Mouse (Mus musculus): Measurements from ENCODE around the gene Tent4a. TPM values are rescaled to one million over a fixed set of nuclear protein-coding genes. Genes with fewer than 3 reads are reported as not detected.

Tent4a gene
- polyA plus RNA-seq, 1 experiment from 2014 or later, result 5.8 TPM

DNA sequence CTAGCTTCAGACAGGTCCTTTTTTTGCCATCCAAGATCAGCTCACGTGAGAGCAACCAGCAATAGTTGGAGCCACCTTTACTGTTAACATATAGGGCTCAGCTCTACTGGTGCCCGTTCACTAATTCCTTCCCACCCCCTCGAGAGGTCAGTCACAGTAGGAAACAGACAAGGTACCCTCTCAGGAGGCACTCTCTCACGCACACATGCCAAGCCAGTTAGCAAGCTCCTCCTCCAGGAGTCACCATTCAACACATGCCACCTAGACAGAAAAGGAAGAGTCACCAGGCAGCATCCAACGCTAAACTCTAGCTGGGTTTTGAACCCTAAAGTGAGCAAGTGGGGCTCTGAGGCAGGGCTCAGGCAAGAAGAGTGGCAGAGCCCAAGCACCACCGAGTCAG lies 3.0 kb downstream of the Tent4a start:
- Histone ChIP-seq H3K4me1 (replicated peaks) (peaks cover 74% of the 10 kb centered on the region), H3K9ac (replicated peaks) (peak overlapping the region; percentile 95), H3K27ac (no peak overlapping the region), H3K9me3 (no peaks in the 10 kb centered on the region), H3K27me3 (no peaks in the 10 kb centered on the region), H3K4me3 (replicated peaks) (peak overlapping the region; percentile 96), H3K4me2 (replicated peaks) (peak overlapping the region; percentile 93), H3K36me3 (peaks cover 5% of the 10 kb centered on the region; the same call in 1 of the 2 replicates)
- ATAC-seq, result no peak
- 54% methylated on average over 6 of the region's 6 CpGs for WGBS

DNA sequence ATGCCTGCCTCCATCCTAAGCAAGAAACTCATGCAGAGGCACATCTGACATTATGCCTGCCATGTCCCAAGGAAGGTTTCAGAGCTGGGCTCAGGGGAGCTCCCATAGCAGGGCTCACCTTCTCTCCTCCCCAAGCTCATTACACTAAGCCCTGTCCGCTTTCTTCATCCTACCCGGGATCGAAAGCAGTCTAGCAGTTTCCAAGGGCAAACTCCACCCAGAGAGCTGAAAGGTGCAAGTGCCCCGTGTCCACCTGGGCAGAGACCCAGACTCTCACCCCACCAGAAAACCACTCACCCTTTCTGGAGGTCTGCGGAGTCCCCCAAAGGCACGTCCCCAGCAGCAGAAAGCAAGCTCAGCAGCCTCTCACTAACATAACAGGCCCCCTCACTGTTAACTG lies 3.5 kb downstream of the Tent4a start:
- Histone ChIP-seq H3K9me3 (no peaks in the 10 kb centered on the region), H3K36me3 (peaks cover 5% of the 10 kb centered on the region; the same call in 1 of the 2 replicates), H3K9ac (replicated peaks) (peak overlapping the region; percentile 95), H3K4me3 (replicated peaks) (peak overlapping the region; percentile 96), H3K4me1 (replicated peaks) (peaks cover 75% of the 10 kb centered on the region), H3K27me3 (no peaks in the 10 kb centered on the region), H3K27ac (no peak overlapping the region), H3K4me2 (replicated peaks) (peak overlapping the region; percentile 93)
- ATAC-seq, result no peak
- WGBS, result 75% methylated on average over 6 of the region's 6 CpGs

DNA sequence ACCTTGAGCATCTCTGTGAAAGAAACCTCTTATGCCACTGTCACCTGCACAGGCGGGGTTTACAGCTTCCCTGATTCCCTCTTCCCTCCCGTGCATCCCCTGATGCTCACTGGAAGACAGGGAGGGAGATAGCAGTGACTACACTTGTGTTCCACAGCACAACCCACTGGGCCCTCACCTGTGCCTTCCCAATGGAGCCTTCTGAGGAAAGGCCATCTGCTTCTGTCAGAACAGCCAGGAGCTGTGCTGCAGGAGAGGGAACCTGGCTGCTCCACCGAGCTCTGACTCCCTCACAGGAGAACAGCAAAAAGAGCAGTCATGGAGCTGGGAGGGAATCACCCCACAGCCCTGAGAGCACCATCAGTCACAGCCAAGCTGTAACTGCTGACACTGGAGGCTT lies 4.3 kb downstream of the Tent4a start:
- H3K9me3 ChIP-seq, result no peaks in the 10 kb centered on the region
- ATAC-seq, result no peak
- H3K4me3 ChIP-seq (replicated peaks), result no peak overlapping the region
- H3K4me2 ChIP-seq (replicated peaks), result peak overlapping the region; percentile 93
- H3K27ac ChIP-seq, result no peak overlapping the region
- H3K27me3 ChIP-seq, result no peaks in the 10 kb centered on the region
- H3K4me1 ChIP-seq (replicated peaks), result peaks cover 75% of the 10 kb centered on the region
- H3K9ac ChIP-seq (replicated peaks), result 0 out of 2 replicates have a peak overlapping the region, but pooled peaks have one; percentile 95
- peaks cover 5% of the 10 kb centered on the region; the same call in 1 of the 2 replicates for H3K36me3 ChIP-seq
- WGBS, result 78% methylated on average over 3 of the region's 3 CpGs

DNA sequence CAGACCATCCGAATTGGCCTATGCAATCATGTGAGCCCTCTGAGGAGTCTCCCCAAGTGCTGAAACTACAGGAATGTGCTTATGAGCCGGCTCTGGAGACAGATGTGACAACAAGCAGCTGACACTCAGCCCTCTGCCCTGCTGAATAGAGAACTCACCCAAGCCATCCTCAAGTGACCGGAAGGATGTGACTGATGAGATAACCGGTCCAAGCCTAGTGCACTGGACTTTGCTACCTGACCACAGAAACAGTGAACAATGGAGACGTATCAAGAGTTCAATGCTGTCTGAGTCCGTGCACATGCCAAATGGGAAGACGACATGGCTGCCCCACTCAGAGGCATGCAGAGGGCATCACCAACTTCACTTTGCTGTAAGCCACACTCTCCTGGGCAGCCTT lies 5.9 kb downstream of the Tent4a start:
- no peaks in the 10 kb centered on the region for H3K27me3 ChIP-seq
- no peak overlapping the region for H3K9ac ChIP-seq (replicated peaks)
- 85% methylated on average over 7 of the region's 7 CpGs for WGBS
- no peak overlapping the region for H3K27ac ChIP-seq
- H3K36me3 ChIP-seq, result peaks cover 5% of the 10 kb centered on the region; the same call in 1 of the 2 replicates
- H3K4me3 ChIP-seq (replicated peaks), result no peak overlapping the region
- peaks cover 90% of the 10 kb centered on the region for H3K4me1 ChIP-seq (replicated peaks)
- no peaks in the 10 kb centered on the region for H3K9me3 ChIP-seq
- H3K4me2 ChIP-seq (replicated peaks), result no peak overlapping the region
- no peak for ATAC-seq

DNA sequence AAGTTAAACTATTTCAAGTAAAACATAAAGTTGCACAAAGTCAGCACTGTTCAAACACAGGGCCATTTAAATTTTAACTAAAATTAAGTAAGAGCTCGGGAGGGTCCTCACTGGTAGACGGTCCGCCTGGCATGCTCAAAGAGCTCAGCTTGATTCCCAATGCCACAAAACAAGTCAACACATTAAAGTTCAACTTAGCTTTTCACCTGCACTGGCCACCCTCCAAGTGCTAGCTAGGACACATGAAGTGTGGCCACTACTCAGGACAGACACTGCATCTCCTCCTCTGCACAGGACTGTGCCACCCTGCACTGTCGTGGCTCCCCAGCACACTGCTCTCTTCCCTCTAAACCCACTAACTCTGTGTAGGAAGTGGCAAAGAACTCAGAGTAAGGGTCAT lies 8.6 kb downstream of the Tent4a start:
- ATAC-seq, result no peak; the same call in 1 of the 2 replicates
- Histone ChIP-seq H3K27me3 (no peaks in the 10 kb centered on the region), H3K4me2 (replicated peaks) (no peak overlapping the region), H3K4me1 (replicated peaks) (peaks cover 93% of the 10 kb centered on the region), H3K27ac (no peak overlapping the region), H3K36me3 (peaks cover 5% of the 10 kb centered on the region; the same call in 1 of the 2 replicates), H3K9me3 (no peaks in the 10 kb centered on the region), H3K4me3 (replicated peaks) (no peak overlapping the region), H3K9ac (replicated peaks) (no peak overlapping the region)
- WGBS, result 58% methylated on average over 4 of the region's 4 CpGs

DNA sequence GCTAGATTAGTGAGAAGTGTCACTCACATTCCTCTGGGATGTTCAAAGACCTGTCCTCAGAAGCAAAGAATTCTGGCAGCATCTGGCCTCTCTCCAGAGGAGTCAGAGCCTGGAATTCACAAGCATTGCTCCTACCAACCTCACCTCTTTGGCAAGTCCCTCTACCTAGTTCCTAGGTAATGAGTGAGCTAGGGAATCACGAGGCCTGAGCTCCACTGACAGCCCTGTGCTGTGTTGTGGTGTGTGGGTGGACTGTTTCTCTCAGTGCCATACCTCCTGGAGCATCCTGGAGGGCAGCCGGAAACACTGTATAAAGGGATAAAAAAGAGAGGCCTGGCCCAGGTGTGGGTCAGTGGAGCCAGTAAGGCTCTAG lies 10.3 kb downstream of the Tent4a start:
- H3K36me3 ChIP-seq, result no peaks in the 10 kb centered on the region
- H3K9me3 ChIP-seq, result no peaks in the 10 kb centered on the region
- WGBS, result 82% methylated on average over 2 of the region's 2 CpGs
- no peak overlapping the region for H3K4me2 ChIP-seq (replicated peaks)
- H3K4me1 ChIP-seq (replicated peaks), result peaks cover 89% of the 10 kb centered on the region
- no peak overlapping the region for H3K27ac ChIP-seq
- 0 out of 2 replicates have a peak overlapping the region, but pooled peaks have one; percentile 3 for H3K9ac ChIP-seq (replicated peaks)
- ATAC-seq, result no peak
- H3K4me3 ChIP-seq (replicated peaks), result no peak overlapping the region
- no peaks in the 10 kb centered on the region for H3K27me3 ChIP-seq

DNA sequence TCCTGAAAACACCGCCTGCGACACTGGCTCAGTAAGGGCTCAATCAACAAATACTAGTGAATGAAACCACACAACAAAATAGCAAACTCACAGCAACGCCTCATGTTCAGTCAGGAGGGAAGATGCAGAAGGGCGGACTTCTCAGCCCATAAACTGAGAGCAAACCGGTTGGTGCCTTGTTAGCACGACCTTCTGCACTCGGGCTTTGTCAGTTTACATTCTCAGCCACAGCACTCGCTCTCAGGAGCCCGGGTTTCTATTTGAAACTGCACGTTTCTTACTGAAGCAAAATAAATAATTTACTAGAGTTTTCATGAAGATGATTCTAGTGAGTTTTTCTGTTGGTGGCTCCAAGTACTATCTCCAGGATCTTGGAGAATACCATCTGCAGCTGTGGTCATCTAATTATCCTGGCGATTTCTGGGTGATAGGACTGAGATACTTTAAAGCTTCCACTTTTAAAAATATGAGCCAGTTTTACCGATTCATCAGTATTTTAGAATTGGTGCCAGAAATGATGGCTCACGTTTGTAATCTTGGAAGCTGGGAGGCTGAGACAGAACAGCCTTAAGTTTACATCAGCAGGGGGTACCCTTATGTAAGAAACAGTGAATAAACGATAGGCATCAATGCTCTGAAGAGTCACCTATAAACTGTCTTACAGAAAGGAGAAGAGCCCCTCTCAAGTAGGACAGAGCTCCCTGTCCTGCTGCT lies 10.8 kb downstream of the Tent4a start:
- WGBS, result 70% methylated on average over 14 of the region's 14 CpGs
- Histone ChIP-seq H3K27ac (no peak overlapping the region; the same call in 1 of the 2 replicates), H3K4me1 (replicated peaks) (peaks cover 84% of the 10 kb centered on the region), H3K4me3 (replicated peaks) (no peak overlapping the region), H3K36me3 (no peaks in the 10 kb centered on the region), H3K27me3 (no peaks in the 10 kb centered on the region), H3K4me2 (replicated peaks) (no peak overlapping the region), H3K9ac (replicated peaks) (0 out of 2 replicates have a peak overlapping the region, but pooled peaks have one; percentile 28), H3K9me3 (no peaks in the 10 kb centered on the region)
- ATAC-seq, result no peak

DNA sequence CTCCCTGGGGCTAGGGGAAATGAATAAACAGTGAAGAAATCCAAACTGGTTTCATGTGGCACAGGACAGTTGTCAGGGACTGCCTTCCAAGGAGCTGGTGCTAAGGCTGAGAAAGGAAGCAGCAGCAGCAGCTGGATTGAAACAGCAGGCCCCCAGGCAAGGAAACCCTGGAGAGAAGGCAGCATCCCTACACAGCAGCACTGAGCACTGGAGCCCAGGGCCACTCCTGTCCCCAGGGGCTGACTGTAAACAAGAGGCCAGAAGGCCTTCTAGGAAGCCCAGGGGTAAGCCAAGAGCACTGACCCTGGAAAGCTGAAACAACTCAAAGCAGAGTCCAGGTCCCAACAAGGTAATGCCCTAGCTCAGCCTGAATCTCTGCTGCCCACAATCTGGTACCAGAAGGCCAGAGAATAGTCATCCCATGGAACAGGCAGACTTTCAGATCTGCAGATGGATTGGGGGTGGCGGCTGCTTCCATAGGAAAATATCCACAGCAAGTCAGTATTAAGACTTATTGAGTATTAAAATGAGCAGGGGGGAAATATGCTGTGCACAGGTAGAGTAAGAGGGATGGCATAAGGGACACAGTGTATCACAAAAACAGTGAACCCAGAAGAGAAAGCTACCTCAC lies 12.1 kb downstream of the Tent4a start:
- no peaks in the 10 kb centered on the region for H3K36me3 ChIP-seq
- no peak overlapping the region for H3K27ac ChIP-seq
- no peak for ATAC-seq
- peak overlapping the region; percentile 20; the same call in 1 of the 2 replicates for H3K9ac ChIP-seq (replicated peaks)
- no peaks in the 10 kb centered on the region for H3K9me3 ChIP-seq
- WGBS, result 91% methylated on average over 1 of the region's 1 CpGs
- H3K4me3 ChIP-seq (replicated peaks), result no peak overlapping the region
- no peak overlapping the region for H3K4me2 ChIP-seq (replicated peaks)
- peaks cover 80% of the 10 kb centered on the region for H3K4me1 ChIP-seq (replicated peaks)
- H3K27me3 ChIP-seq, result no peaks in the 10 kb centered on the region

DNA sequence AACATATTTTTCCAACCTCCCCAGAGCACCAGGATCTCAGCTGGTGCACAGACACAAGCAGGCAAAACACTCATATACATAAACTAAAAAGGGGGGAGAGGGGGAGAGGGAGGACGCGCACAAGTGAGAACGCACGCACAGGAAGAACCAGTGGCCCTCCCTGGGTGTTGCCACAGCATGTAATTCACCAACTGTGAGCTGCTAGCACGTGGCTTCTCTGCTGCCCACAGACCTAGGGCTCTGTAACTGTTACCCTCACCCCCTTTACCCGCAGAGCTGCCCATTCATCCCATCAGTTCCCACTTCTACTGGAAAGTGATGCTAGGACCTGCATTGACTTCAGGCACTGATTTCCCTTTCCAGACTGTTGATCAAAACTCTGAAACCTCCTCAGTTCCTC lies 15.3 kb downstream of the Tent4a start:
- H3K4me3 ChIP-seq (replicated peaks), result no peak overlapping the region
- H3K4me1 ChIP-seq (replicated peaks), result peaks cover 50% of the 10 kb centered on the region
- no peak overlapping the region for H3K9ac ChIP-seq (replicated peaks)
- no peaks in the 10 kb centered on the region for H3K9me3 ChIP-seq
- H3K4me2 ChIP-seq (replicated peaks), result no peak overlapping the region
- WGBS, result 78% methylated on average over 6 of the region's 6 CpGs
- no peaks in the 10 kb centered on the region for H3K36me3 ChIP-seq
- H3K27ac ChIP-seq, result no peak overlapping the region
- ATAC-seq, result 0 out of 2 replicates have a peak, but pooled peaks have one; percentile 15
- H3K27me3 ChIP-seq, result no peaks in the 10 kb centered on the region

DNA sequence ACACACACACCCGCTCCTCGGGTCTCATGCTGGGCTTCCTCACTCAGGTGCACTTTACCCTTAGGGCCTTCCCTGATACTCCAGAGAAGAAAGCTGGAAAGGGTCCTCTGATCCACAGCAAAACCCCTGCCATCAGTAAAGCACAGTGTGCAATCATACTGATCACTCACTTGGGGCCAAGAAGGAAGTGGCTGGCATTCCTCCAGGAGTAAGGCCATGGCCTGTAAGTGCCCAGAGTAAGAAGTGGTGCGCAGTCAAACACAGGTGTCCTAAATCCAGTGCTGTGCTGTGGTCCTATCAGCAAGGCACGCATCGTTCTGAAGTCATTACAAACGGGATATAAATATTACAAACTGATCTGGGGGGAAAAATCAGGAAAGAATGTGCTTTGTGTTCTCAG lies 17.0 kb downstream of the Tent4a start:
- 97% methylated on average over 6 of the region's 6 CpGs for WGBS
- H3K27ac ChIP-seq, result no peak overlapping the region
- H3K9ac ChIP-seq (replicated peaks), result no peak overlapping the region
- H3K27me3 ChIP-seq, result no peaks in the 10 kb centered on the region
- peaks cover 33% of the 10 kb centered on the region for H3K4me1 ChIP-seq (replicated peaks)
- no peak overlapping the region for H3K4me3 ChIP-seq (replicated peaks)
- ATAC-seq, result no peak
- H3K4me2 ChIP-seq (replicated peaks), result no peak overlapping the region
- peaks cover 8% of the 10 kb centered on the region for H3K36me3 ChIP-seq
- no peaks in the 10 kb centered on the region for H3K9me3 ChIP-seq

DNA sequence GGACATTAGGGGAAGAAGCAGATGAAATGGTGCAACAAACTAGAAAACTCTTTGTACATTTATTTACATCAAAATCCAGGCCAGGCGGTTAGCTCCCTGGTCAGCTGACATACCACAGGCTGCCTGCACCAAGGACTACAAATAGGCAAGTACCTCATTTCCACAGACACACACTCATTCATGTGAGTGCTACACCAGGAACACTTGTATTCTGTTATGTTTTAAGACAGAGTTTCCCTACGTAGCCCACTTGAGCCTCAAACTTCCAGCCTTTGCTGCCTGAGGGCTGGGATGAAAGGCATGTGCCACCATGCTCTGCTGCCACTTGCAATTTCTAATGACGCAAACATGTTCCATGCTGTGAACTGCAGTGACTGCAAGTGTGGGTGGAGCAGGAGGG lies 19.3 kb downstream of the Tent4a start:
- Histone ChIP-seq H3K4me2 (replicated peaks) (no peak overlapping the region), H3K27ac (no peak overlapping the region), H3K9ac (replicated peaks) (no peak overlapping the region), H3K27me3 (no peaks in the 10 kb centered on the region), H3K4me3 (replicated peaks) (no peak overlapping the region), H3K9me3 (no peaks in the 10 kb centered on the region), H3K36me3 (peaks cover 27% of the 10 kb centered on the region), H3K4me1 (replicated peaks) (peaks cover 12% of the 10 kb centered on the region)
- ATAC-seq, result no peak
- WGBS, result 82% methylated on average over 3 of the region's 3 CpGs

DNA sequence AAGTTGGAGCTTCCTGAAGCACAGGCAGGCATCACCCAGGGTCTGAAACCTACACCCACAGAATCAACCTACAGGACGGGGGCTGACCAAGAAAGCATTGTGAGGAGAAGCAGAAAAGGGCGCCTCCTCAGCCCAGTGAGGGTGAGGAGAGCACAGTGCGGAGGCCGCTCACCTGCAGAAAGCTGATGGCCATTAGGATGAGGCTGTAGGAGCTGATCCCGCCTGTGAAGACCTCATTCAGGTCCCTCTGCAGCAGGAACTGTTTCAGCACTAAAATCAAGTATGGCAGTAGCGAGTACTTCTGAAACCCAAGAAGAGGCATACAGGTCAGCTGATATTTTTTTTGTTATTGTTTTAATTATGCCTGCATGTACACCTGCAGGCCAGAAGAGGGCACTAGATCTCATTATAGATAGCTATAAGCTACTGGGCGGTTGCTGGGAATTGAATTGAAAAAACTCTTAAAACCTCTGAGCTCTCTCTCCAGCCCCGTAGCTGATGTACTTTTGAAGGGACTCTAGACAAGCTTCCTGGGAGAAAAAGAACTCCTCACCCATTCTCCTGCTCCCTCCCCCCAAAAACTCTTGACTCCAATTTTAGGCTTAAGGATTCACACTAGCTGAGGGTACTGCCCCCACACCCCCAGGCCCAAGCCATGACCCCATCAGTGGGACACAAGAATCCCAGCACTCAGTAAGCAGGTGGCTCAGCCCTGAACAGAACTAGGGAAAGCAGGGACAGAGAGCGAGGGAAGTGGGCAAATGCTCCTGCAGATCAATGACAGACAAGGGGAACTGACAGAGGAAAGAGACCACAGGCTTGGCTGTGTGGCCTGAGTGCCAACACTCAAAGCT lies 24.8 kb downstream of the Tent4a start:
- no peaks in the 10 kb centered on the region for H3K4me1 ChIP-seq (replicated peaks)
- no peak overlapping the region; the same call in 1 of the 2 replicates for H3K9ac ChIP-seq (replicated peaks)
- peak; percentile 76 for ATAC-seq
- H3K36me3 ChIP-seq, result peaks cover 71% of the 10 kb centered on the region
- no peaks in the 10 kb centered on the region for H3K27me3 ChIP-seq
- H3K9me3 ChIP-seq, result no peaks in the 10 kb centered on the region
- H3K4me3 ChIP-seq (replicated peaks), result no peak overlapping the region
- H3K4me2 ChIP-seq (replicated peaks), result no peak overlapping the region
- H3K27ac ChIP-seq, result no peak overlapping the region
- 66% methylated on average over 9 of the region's 9 CpGs for WGBS

Measured in midbrain, embryonic 13.5 days (tissue).